Mouse (Mus musculus) thymus, adult 2 months (tissue): ENCODE results near the gene Rcan3. TPM values are rescaled to one million over a fixed set of nuclear protein-coding genes. Genes with fewer than 3 reads are reported as not detected.

Experiments used
- DNase-seq: peaks from one replicate; pipeline ENCODE4 v3.0.0; 2021
- H3K27ac ChIP-seq: fragments of 200-500 bp; 2 replicates; pipeline ENCODE4 v1.5.1; 2012; ENCODE audit warnings: low read length, control low read depth; ENCODE audit not compliant: control insufficient read depth, insufficient read depth
- H3K27me3 ChIP-seq: fragments of 200-500 bp; 2 replicates; pipeline ENCODE4 v1.6.1; 2012; ENCODE audit warnings: mild to moderate bottlenecking, low read length, moderate library complexity, mixed read lengths; ENCODE audit not compliant: control insufficient read depth, insufficient read depth
- H3K36me3 ChIP-seq: fragments of 200-500 bp; 2 replicates; pipeline ENCODE4 v1.6.1; 2012; ENCODE audit warnings: mild to moderate bottlenecking, low read length, moderate library complexity; ENCODE audit not compliant: control insufficient read depth, insufficient read depth
- H3K4me1 ChIP-seq: fragments of 200-500 bp; replicated peaks from 2 replicates; pipeline ENCODE4 v1.6.1; 2012; ENCODE audit warnings: low read length; ENCODE audit not compliant: control insufficient read depth, insufficient read depth
- H3K4me3 ChIP-seq: fragments of 200-500 bp; 2 replicates; pipeline ENCODE4 v1.5.1; 2012; ENCODE audit warnings: mild to moderate bottlenecking, low read length, control low read depth, moderate library complexity; ENCODE audit not compliant: control insufficient read depth, insufficient read depth
- CTCF ChIP-seq: fragments of 200-500 bp; IDR thresholded peaks from 2 replicates; pipeline ENCODE4 v1.5.1; 2012; ENCODE audit warnings: mild to moderate bottlenecking, control low read depth, low read length, moderate library complexity, borderline replicate concordance; ENCODE audit not compliant: control insufficient read depth, poor library complexity, insufficient read depth; ENCODE audit errors: extremely low read depth
- POLR2A ChIP-seq: fragments of 200-500 bp; IDR thresholded peaks from 2 replicates; pipeline ENCODE4 v1.6.1; 2012; ENCODE audit warnings: mild to moderate bottlenecking, low read length, control low read depth, moderate library complexity; ENCODE audit not compliant: control insufficient read depth, poor library complexity, insufficient read depth; ENCODE audit errors: extremely low read depth
- WGBS: fragments of 180-500 bp; shearing (Covaris S2); methylation state at CpG from one replicate; pipeline ENCODE4 v1.1.7; 2018; 5-methylcytosine and 5-hydroxymethylcytosine counted together
- polyA plus RNA-seq: library from polyadenylated mRNA; depleted of rRNA; stranded (reverse); fragments of >200 nt; gene quantifications from 2 replicates; pipeline ENCODE4 v1.2.3, GENCODE M21; 2012

Rcan3 gene
- polyA plus RNA-seq, 1 experiment, result 21.9 TPM

DNA sequence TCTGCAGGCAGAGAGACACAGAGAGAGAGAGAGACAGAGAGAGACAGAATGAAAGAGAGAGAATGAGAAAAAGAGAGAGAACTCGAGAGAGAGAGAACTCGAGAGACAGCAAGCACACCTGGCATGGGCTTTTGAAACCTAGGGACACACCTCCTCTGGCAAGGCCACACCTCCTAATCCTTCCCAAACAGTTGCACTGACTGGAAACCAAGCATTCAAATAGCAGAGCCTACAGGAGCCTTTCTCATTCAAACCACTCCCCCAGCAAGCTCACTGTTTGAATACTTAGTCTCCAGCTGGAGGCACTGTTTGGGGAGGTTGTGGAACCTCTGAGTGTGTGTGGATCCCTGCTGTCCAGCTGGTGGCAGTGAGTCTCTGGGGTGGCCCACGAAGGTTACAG is 40.9 kb downstream of the Rcan3 start:
- WGBS, result 88% methylated on average over 3 of the region's 3 CpGs
- Histone ChIP-seq H3K27ac (no peak overlapping the region), H3K4me1 (no peaks in the 10 kb centered on the region), H3K27me3 (peaks cover 3% of the 10 kb centered on the region; the same call in 1 of the 2 replicates), H3K36me3 (no peaks in the 10 kb centered on the region), H3K4me3 (no peak overlapping the region)
- no peak for TF ChIP-seq CTCF
- no peak for TF ChIP-seq POLR2A
- no peak for DNase-seq

DNA sequence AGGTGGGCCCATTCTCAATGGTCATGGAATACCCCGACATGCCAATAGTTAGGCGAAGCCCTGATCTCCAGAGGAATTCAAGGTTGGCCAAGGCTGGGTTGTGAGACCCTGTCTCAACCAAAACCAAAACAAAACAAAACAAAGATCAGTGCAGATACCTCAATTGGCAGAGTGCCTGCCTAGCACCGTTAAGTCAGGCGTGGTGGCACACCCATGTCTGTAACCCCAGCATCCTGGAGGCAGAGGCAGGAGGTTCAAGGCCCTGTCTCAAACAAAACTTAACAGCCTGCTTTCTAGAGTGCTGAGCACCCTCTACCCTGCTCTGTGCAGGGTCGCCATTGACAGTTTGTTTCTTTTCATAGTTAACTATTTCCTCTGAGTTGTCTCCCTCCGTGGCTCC is 42.6 kb downstream of the Rcan3 start:
- no peak for DNase-seq
- WGBS, result 72% methylated on average over 6 of the region's 6 CpGs
- Histone ChIP-seq H3K4me3 (no peak overlapping the region), H3K27me3 (no peaks in the 10 kb centered on the region), H3K27ac (no peak overlapping the region), H3K4me1 (no peaks in the 10 kb centered on the region), H3K36me3 (no peaks in the 10 kb centered on the region)
- TF ChIP-seq CTCF, result no peak
- no peak for TF ChIP-seq POLR2A

DNA sequence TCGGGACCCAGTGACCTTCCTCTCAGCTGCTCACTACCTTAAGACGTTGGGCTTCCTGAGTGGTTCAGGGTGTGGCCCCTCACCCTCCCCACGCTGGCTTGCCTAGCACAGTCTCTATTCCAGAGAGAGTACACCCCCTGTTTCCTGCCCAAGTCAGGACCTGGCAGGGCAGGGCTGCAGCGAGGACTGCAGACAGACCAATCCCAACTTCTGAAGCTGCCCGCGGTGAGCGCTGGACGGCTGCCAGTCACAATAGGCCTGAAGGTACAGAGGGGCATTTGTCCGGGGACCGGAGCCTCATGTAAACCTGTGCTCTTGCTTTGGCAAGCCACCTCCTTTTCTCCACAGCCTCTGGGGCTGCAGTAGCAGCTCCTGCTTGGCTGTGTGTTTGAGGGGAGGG is 48.0 kb downstream of the Rcan3 start:
- TF ChIP-seq CTCF (no peak), POLR2A (no peak)
- Histone ChIP-seq H3K27me3 (no peaks in the 10 kb centered on the region), H3K4me3 (no peak overlapping the region), H3K36me3 (no peaks in the 10 kb centered on the region), H3K4me1 (peaks cover 2% of the 10 kb centered on the region), H3K27ac (no peak overlapping the region)
- WGBS, result 30% methylated on average over 10 of the region's 10 CpGs
- DNase-seq, result no peak

DNA sequence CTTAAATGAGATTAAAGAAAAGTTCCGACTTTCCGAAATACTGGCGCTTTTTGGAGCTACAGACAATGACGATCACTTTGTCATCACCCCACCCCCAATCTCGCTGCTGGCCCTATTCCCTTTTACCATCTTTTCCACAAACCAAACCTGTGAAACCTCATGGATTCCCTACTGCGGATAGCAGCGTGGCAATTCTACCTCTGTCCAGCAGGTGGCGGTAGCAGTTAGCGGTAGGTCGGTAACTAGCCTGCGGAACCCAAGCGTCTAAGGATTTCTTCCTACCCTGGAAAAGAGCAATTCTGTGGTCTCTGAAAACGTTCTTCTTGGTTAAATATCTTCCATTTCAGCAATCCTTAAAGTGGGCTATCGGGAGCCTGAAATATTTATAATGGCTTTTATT is 51.3 kb downstream of the Rcan3 start:
- TF ChIP-seq POLR2A (no peak), CTCF (peak; percentile 82; the same call in 1 of the 2 replicates)
- peaks cover 2% of the 10 kb centered on the region for H3K4me1 ChIP-seq
- no peak overlapping the region for H3K27ac ChIP-seq
- DNase-seq, result peak; percentile 61
- 6% methylated on average over 14 of the region's 14 CpGs for WGBS
- H3K27me3 ChIP-seq, result no peaks in the 10 kb centered on the region
- no peak overlapping the region for H3K4me3 ChIP-seq
- H3K36me3 ChIP-seq, result no peaks in the 10 kb centered on the region

DNA sequence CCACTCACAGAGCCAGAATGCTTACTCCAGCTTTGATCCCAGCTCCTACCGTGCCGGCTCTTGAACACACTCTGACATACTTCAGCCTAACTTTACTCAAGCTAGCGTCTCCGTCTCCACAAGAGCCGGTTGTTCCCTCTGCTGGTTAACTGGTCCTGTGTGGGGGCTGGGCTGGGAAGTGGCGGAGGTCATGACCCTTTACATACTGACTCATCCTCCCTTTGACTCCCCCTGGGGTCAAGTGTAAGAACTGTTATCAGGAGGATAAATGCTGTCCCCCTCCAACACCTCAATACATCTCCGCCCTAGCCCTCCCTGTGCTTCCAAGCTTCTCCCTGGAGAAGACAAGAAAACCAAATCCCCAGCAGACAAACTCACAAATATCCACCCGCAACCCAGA is 52.3 kb downstream of the Rcan3 start:
- H3K4me3 ChIP-seq, result no peak overlapping the region
- WGBS, result 79% methylated on average over 8 of the region's 8 CpGs
- peaks cover 2% of the 10 kb centered on the region for H3K4me1 ChIP-seq
- H3K27me3 ChIP-seq, result no peaks in the 10 kb centered on the region
- H3K36me3 ChIP-seq, result no peaks in the 10 kb centered on the region
- no peak for TF ChIP-seq CTCF
- no peak for TF ChIP-seq POLR2A
- H3K27ac ChIP-seq, result no peak overlapping the region
- DNase-seq, result no peak

DNA sequence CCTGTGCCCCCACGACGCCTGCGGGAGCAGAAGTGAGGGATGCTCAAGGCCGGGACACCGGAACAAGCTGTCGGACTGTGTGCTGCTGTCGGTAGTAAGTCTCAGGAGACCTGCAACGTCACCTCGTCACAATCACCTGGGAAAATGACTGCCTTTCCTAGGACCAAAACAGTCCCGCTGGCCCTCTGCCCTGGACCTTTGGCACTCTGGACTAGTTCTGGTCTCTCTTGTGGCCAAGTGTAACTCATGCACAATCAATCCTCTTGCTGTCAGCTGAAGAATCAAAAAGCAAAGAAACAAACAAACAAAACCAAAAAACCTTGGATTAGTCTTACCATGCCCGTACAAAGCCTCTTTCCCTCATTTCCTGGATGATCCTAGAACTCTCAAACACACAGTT is 56.4 kb downstream of the Rcan3 start:
- Histone ChIP-seq H3K27ac (no peak overlapping the region), H3K36me3 (no peaks in the 10 kb centered on the region), H3K4me3 (no peak overlapping the region), H3K27me3 (no peaks in the 10 kb centered on the region), H3K4me1 (peaks cover 2% of the 10 kb centered on the region)
- WGBS, result 89% methylated on average over 11 of the region's 11 CpGs
- no peak for TF ChIP-seq POLR2A
- no peak for DNase-seq

DNA sequence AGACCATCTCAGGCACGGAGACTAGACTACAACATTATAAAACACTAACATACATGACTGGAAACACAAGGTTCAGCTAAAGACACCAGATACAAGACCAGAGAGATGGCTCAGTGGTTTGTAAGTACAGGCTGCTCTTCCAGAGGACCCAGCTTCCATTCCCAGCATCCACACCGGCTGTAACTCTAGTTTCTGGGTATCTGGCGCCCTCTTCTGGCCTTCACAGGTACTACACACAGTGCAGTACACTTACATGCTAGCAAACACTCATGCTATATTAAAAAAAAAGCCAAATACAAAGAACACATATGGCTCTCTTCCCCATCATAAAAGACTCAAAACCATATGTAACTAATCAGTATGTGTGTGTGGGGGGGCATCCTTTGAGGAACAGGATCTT is 58.2 kb downstream of the Rcan3 start:
- no peaks in the 10 kb centered on the region for H3K27me3 ChIP-seq
- DNase-seq, result no peak
- no peak for TF ChIP-seq CTCF
- no peak for TF ChIP-seq POLR2A
- H3K4me3 ChIP-seq, result no peak overlapping the region
- no peak overlapping the region for H3K27ac ChIP-seq
- no peaks in the 10 kb centered on the region for H3K4me1 ChIP-seq
- no peaks in the 10 kb centered on the region for H3K36me3 ChIP-seq
- WGBS, result 85% methylated on average over 3 of the region's 3 CpGs
